Mouse (Mus musculus): ENCODE results near the gene Ceacam14. TPM values are rescaled to one million over a fixed set of nuclear protein-coding genes. Genes with fewer than 3 reads are reported as not detected.

Ceacam14 gene
- total RNA-seq (2021) = not detected

DNA sequence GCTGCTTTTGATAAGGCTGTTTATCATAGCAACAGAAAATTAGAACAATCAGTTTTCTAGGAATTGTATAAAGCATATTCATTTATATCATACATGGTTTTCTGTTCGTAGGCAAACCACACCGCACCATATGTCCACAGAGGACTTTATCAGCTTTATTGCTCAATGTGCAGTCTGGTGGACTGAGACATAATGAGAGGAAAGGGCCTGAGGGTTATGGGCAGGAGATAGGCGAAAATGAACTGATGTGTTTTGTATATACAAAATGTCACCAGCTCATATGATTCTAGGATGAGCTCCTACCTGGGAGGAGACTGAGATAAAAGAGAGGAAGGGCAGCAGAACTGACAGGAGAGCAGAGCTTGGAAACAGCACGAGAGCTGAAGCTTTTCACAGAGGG, at the start of gene Ceacam14:
Gene Ceacam14, plus strand, starts transcription at position 301 of the 400 bp plus-strand sequence.
- intact Hi-C loops (cut with DNase I) = no loop called here
- DNase-seq (ENCODE audit: extremely low spot score in 1 of 2, low spot score in 2 of 2) = no peak

Other genes starting within 250 kb of the Ceacam14 start
- gene Ceacam5, start 99.4 kb upstream of the Ceacam14 start, total RNA-seq (2021) = not detected
- gene Gm5155, start 59.1 kb downstream of the Ceacam14 start, total RNA-seq (2021) = not detected
- not detected for gene Ceacam11, start 159.5 kb downstream of the Ceacam14 start, total RNA-seq (2021)
- gene Ceacam13, start 197.3 kb downstream of the Ceacam14 start, total RNA-seq (2021) = not detected

All from left cerebral cortex, postnatal 10 days (tissue).